Mouse (Mus musculus): ENCODE measurements around the gene Exosc1. TPM values are rescaled to one million over a fixed set of nuclear protein-coding genes. Genes with fewer than 3 reads are reported as not detected.

Gene Exosc1
- polyA plus RNA-seq, 1 experiment from 2014 or later: 32.3 TPM

DNA sequence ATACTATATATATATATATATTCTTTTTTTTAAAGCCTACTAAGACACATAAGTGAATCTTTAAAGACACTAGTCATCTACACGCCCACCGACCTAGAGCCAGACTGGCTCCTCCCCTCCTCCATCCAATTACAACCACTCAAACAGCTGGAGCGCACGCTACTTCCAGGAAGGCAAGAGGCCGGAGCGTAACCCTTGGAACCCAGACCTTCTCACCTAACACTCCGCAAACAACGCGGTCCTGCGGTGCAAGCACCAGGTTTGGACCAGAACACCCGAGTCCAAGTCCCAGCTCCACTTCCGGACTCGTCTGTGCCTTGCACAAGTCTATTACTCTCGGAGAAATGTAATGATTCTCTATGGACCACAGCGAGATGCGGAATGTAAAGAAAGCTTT lies 47.2 kb upstream of the Exosc1 start:
- no peaks in the 10 kb centered on the region for H3K4me1 ChIP-seq (replicated peaks; ENCODE audit: control insufficient read depth, insufficient read depth, low read length)
- H3K27ac ChIP-seq (ENCODE audit: low read depth, low read length): peak overlapping the region; percentile 65
- peak overlapping the region; percentile 68 for H3K9ac ChIP-seq (ENCODE audit: low read depth, low read length)
- H3K36me3 ChIP-seq (ENCODE audit: control insufficient read depth, insufficient read depth): no peaks in the 10 kb centered on the region
- H3K4me3 ChIP-seq (ENCODE audit: low read depth, low read length): peak overlapping the region; percentile 61
- no peaks in the 10 kb centered on the region for H3K27me3 ChIP-seq (replicated peaks; ENCODE audit: control insufficient read depth, insufficient read depth, low read length)
- 0% methylated on average over 16 of the region's 16 CpGs for WGBS
- H3K4me2 ChIP-seq (replicated peaks; ENCODE audit: low read depth): peak overlapping the region; percentile 78
- peak; percentile 7; the same call in 1 of the 2 replicates for ATAC-seq
- no peak for TF ChIP-seq CTCF (IDR thresholded peaks at IDR 0.05; ENCODE audit: low read depth)
- H3K9me3 ChIP-seq (ENCODE audit: control insufficient read depth): no peaks in the 10 kb centered on the region

DNA sequence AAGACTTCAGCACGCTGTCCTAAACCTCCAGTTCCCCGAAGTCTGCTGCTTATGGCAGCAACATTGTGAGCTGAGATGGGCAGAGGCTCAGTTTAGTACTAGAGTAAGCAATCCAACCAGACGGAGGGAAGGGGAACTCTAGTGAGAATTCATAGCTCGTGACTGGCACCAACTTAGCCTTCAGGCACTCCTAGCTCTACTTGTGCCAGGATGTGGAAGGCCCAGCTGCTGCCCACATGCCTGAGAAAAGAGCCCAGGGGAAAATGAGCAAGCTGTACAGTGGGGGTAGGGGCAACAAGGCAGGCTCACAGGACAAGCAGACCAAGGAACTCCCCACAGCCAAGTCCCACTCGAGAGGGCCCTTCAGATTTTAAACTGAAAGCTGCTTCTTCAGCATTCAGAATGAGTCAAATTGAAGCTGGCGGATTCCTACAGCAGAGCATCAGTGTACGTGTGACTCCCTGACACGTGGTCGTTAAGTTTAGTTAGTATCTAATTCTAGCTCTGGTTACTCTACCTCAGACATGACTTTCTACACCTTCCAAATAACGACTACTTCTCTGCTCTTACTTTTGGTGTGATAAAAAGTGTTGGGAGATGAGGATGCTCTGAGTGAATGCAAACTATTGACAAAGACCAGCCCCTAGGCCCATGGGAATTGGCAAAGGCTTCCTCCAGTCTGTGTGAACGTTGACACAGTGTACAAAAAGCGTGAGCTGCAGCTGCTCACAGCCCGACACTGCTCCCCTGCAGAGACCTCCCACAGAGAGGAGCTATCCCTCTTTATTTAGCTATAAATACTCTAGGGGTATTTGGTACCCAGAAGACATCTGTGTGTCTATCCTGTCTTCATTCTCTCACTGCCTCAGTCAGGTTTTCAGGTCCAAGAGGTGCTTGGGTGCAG lies 40.9 kb upstream of the Exosc1 start:
- H3K9ac ChIP-seq (ENCODE audit: low read depth, low read length): no peak overlapping the region

DNA sequence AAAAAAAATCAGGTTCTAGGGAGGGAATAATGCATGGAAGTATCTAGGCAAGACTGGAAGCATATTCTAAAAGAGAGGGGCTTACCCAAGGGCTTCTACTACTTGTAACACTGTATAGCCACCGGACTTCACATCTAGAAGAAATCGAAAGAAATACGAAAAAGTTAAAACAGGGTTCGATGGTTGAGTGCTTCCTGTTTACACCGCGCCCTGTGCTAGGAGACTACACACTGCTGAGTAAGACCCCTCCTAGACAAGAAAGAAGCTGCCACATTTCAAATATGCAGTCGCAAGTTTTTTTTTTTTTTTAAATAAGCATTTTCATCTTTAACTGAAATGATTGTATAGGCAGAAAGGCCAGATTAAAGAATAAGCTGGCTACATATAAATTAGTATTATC lies 36.4 kb upstream of the Exosc1 start:
- 89% methylated on average over 7 of the region's 7 CpGs for WGBS
- no peak for ATAC-seq

More for the DNA sequence above, 40.9 kb upstream of the Exosc1 start:
- Histone ChIP-seq H3K27me3 (replicated peaks; ENCODE audit: control insufficient read depth, insufficient read depth, low read length) (no peaks in the 10 kb centered on the region), H3K9me3 (ENCODE audit: control insufficient read depth) (no peaks in the 10 kb centered on the region), H3K27ac (ENCODE audit: low read depth, low read length) (no peak overlapping the region), H3K4me3 (ENCODE audit: low read depth, low read length) (no peak overlapping the region), H3K4me2 (replicated peaks; ENCODE audit: low read depth) (no peak overlapping the region), H3K4me1 (replicated peaks; ENCODE audit: control insufficient read depth, insufficient read depth, low read length) (no peaks in the 10 kb centered on the region), H3K36me3 (ENCODE audit: control insufficient read depth, insufficient read depth) (no peaks in the 10 kb centered on the region)
- ATAC-seq: no peak
- WGBS: 65% methylated on average over 13 of the region's 13 CpGs
- TF ChIP-seq CTCF (IDR thresholded peaks at IDR 0.05; ENCODE audit: low read depth): no peak

GRCm38 (mm10) chr19:41953574-41953973 lies 20.4 kb upstream of the Exosc1 start:
- ATAC-seq: no peak
- Histone ChIP-seq H3K9ac (ENCODE audit: low read depth, low read length) (no peak overlapping the region), H3K4me1 (replicated peaks; ENCODE audit: control insufficient read depth, insufficient read depth, low read length) (no peaks in the 10 kb centered on the region), H3K27me3 (replicated peaks; ENCODE audit: control insufficient read depth, insufficient read depth, low read length) (no peaks in the 10 kb centered on the region), H3K4me2 (replicated peaks; ENCODE audit: low read depth) (no peak overlapping the region), H3K4me3 (ENCODE audit: low read depth, low read length) (no peak overlapping the region), H3K27ac (ENCODE audit: low read depth, low read length) (no peak overlapping the region), H3K36me3 (ENCODE audit: control insufficient read depth, insufficient read depth) (peaks cover 84% of the 10 kb centered on the region), H3K9me3 (ENCODE audit: control insufficient read depth) (no peaks in the 10 kb centered on the region)
- 93% methylated on average over 3 of the region's 3 CpGs for WGBS
- TF ChIP-seq CTCF (IDR thresholded peaks at IDR 0.05; ENCODE audit: low read depth): no peak

More for the DNA sequence above, 36.4 kb upstream of the Exosc1 start:
- Histone ChIP-seq H3K27me3 (replicated peaks; ENCODE audit: control insufficient read depth, insufficient read depth, low read length) (no peaks in the 10 kb centered on the region), H3K4me3 (ENCODE audit: low read depth, low read length) (no peak overlapping the region), H3K36me3 (ENCODE audit: control insufficient read depth, insufficient read depth) (peaks cover 34% of the 10 kb centered on the region), H3K4me1 (replicated peaks; ENCODE audit: control insufficient read depth, insufficient read depth, low read length) (no peaks in the 10 kb centered on the region), H3K27ac (ENCODE audit: low read depth, low read length) (no peak overlapping the region), H3K9me3 (ENCODE audit: control insufficient read depth) (no peaks in the 10 kb centered on the region), H3K4me2 (replicated peaks; ENCODE audit: low read depth) (no peak overlapping the region), H3K9ac (ENCODE audit: low read depth, low read length) (no peak overlapping the region)
- TF ChIP-seq CTCF (IDR thresholded peaks at IDR 0.05; ENCODE audit: low read depth): no peak

- WGBS: 76% methylated on average over 4 of the region's 4 CpGs
- Histone ChIP-seq H3K27me3 (replicated peaks; ENCODE audit: control insufficient read depth, insufficient read depth, low read length) (no peaks in the 10 kb centered on the region), H3K27ac (ENCODE audit: low read depth, low read length) (no peak overlapping the region), H3K4me2 (replicated peaks; ENCODE audit: low read depth) (no peak overlapping the region), H3K4me3 (ENCODE audit: low read depth, low read length) (no peak overlapping the region), H3K36me3 (ENCODE audit: control insufficient read depth, insufficient read depth) (peaks cover 89% of the 10 kb centered on the region), H3K9me3 (ENCODE audit: control insufficient read depth) (no peaks in the 10 kb centered on the region), H3K4me1 (replicated peaks; ENCODE audit: control insufficient read depth, insufficient read depth, low read length) (no peaks in the 10 kb centered on the region), H3K9ac (ENCODE audit: low read depth, low read length) (no peak overlapping the region)
- ATAC-seq: no peak
- TF ChIP-seq CTCF (IDR thresholded peaks at IDR 0.05; ENCODE audit: low read depth): peak; percentile 70
Observed at GRCm38 (mm10) chr19:41952287-41952686, 19.1 kb upstream of the Exosc1 start.

GRCm38 (mm10) chr19:41943841-41944240 lies 10.6 kb upstream of the Exosc1 start:
- H3K9me3 ChIP-seq (ENCODE audit: control insufficient read depth): no peaks in the 10 kb centered on the region
- 91% methylated on average over 7 of the region's 7 CpGs for WGBS
- no peak overlapping the region for H3K9ac ChIP-seq (ENCODE audit: low read depth, low read length)
- ATAC-seq: no peak
- no peaks in the 10 kb centered on the region for H3K4me1 ChIP-seq (replicated peaks; ENCODE audit: control insufficient read depth, insufficient read depth, low read length)
- no peak overlapping the region for H3K27ac ChIP-seq (ENCODE audit: low read depth, low read length)
- H3K4me3 ChIP-seq (ENCODE audit: low read depth, low read length): no peak overlapping the region
- H3K36me3 ChIP-seq (ENCODE audit: control insufficient read depth, insufficient read depth): peaks cover 92% of the 10 kb centered on the region
- TF ChIP-seq CTCF (IDR thresholded peaks at IDR 0.05; ENCODE audit: low read depth): no peak
- no peak overlapping the region for H3K4me2 ChIP-seq (replicated peaks; ENCODE audit: low read depth)
- H3K27me3 ChIP-seq (replicated peaks; ENCODE audit: control insufficient read depth, insufficient read depth, low read length): no peaks in the 10 kb centered on the region

Data from intestine, postnatal 0 days (tissue).